Mouse (Mus musculus): ENCODE measurements around the gene Gcnt1.

The Gcnt1 gene

DNA sequence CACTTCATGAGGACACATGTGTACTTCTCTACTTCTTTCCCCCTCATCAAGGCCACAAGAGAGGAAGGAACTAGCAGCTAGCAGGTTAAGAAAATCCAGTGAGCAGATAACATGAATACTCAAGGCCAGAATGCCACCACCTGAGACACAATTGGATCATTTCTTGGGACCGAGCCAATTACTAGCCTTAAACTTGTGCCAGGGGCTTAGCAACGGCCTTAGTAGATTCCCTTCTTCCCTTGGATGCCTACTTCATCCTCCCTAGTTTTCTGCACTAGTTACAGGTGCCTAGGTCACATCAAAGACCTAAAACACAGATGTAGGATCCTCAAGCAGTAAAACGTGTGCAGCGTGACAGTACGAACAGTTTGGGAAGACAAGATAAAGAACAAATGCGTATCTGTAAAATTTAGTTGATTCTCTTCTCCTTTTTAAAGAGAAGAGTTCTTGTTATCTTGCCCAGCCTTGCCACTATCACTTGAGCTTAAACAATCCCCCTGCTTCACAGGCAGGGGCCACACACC, 44.7 kb downstream of the Gcnt1 start:
- DNase-seq (ENCODE audit: low read depth, low spot score) = no peak

DNA sequence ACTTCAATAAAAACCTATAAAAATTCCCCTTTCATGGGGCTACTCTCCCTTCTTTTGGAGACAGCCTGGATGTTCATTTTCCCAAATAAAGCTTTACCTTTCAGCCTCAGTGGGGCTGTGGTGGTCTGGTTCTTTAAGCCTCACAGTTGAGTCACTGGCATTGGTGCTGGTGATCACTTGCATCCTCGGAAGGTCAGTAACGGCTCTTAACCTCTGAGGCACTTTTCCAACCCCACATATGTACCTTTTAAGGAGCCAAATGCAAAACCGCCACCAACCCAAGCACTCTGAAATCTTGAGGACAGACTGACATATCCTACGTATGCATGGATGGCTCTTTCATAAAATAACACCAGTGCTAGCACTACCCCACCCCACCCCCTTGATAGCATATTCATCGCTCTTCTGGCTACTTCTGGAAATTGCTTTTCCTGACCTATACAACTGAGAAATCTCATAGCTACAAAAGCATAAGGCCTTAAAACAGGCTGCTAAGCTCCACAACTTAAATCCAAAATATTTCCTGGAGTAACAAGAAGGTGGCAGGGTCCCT, 48.9 kb downstream of the Gcnt1 start:
- no peak for DNase-seq (ENCODE audit: low read depth, low spot score)

DNA sequence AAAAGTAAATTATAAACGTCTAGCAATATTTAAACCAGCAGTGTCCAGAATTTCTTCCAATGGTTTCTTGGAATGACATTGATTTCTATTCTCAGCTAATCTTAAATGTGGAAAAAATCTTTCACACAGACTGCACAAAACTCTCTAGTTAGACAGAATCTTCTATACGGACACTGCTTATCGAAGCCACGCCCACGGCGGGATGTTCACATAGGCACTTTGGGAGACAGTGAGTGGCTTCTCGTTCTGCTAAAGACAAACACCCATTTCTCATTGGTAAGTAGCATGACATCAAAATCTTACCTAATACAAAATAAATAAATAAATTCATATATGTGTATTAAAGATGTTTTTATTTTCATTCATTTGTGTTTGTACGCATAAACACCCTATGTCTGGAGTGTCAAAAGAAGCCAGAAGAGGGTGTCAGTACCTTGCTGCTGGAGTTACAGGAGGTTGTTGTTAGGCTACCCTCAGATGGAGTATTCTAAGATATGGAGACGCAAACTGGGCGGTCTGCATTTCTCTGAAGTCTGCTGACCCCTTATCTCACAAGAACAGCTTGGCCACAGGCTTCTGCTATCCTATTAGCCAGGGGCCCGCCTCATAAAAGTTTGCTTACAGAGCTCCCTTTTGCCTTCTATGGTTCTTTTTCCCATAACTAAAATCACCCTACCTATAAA, 49.5 kb downstream of the Gcnt1 start:
- DNase-seq (ENCODE audit: low read depth, low spot score) = no peak

DNA sequence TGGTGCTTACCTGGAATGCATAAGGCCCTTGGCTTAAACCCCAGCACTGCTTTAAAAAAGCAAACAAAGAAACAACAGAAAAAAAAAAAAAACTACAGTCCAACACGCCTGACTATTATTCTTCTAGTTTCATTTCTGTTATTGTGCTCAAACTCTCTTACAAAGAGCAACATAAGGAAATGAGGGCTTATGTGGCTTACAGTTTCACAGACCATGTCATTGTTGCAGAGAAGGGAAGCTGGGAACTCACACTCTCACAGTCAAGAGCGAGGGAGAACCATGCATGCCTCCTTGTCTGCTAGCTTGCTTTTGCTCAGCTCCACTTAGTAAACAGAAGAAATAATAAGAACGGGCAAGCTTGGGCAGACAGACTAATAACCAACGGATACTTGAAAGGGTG, 52.9 kb downstream of the Gcnt1 start:
- DNase-seq (ENCODE audit: low read depth, low spot score) = no peak

DNA sequence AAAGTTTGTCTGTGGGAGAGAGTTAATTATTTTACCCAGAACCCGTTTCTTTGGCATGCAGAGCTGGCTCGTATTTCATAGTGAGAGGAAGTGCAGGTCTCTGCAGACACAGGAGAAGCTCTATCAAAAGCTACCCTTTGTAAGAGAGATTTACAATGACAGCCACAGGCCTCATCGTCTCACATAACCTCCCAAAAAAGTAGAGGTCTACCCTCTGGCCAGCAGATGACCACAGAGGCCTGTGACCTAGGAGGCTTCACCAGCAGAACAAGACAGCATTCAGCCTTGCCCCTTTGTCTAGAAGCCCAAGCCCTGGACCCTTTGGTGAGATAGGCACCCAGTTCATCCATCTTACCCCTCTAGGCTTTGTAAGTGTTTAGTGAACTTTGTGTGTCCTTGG, 53.9 kb downstream of the Gcnt1 start:
- DNase-seq (ENCODE audit: low read depth, low spot score) = no peak

DNA sequence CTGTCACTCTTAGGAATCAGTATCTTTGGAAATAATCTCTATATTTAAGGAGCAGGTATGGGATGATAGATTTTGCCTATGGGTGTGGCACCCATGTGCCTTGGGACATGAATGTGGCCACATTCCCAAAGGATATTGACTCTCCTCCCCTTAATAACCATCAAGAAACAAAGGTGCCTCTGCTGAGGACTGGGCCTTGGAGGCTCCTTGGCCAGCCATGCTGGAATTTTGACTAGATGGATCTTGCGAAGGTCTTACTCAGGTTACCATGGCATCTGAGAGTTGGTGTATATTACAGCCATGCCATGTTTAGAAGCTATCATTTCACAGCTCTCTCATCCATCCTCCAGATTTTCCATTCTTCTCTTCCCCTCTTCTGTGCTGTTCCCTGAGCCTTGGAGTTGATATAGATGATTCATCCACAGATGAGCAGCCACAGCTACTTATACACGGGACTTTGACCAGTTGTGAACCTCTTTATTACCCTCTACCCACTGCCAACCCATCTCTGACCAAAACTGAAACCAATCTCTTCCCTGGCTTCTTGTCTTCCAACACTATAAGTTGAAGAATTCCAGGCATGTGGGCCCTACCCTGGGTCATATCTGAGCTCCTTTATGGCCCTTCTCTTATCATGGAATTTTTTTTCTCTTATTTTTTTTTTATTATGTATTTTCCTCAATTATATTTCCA, 56.2 kb downstream of the Gcnt1 start:
- no peak for DNase-seq (ENCODE audit: low read depth, low spot score)

DNA sequence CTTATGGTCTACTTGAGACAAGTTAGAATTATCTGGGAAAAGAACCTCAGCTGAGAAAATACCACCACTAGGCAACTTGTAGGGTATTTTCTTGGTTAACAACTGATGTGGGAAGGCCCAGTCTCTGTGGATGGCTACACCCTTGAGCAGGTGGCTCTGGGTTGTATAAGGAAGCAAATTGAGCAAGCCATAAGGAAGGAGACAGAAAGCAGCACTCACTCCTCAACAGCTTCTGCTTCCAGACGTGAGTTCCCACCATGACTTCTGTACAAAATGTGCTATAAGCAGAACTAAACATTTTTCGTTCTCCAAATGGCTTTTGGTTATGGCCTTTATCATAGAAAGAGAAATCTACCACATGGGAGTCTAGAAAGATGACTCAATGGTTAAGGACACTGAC, 58.2 kb downstream of the Gcnt1 start:
- DNase-seq (ENCODE audit: low read depth, low spot score) = no peak

DNA sequence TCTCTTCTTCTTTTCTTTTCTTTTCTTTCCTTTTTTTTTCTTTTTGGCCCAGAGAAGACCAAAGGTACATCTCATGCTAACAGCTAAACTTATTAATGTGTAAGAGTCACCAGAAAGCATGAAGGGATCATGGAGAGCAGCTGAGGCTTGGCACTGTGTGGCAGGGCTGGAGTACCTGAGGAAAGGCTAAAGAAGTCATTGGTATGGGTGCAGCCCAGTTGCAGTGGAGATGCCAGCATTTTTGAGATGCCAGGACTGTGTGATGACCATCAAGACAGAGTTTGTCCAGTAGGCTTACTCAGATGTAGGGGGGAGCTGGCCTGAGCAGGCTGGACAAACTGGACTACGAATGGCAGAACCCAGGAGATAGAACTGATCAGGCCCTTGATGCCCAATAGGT, 58.9 kb downstream of the Gcnt1 start:
- DNase-seq (ENCODE audit: low read depth, low spot score) = no peak

DNA sequence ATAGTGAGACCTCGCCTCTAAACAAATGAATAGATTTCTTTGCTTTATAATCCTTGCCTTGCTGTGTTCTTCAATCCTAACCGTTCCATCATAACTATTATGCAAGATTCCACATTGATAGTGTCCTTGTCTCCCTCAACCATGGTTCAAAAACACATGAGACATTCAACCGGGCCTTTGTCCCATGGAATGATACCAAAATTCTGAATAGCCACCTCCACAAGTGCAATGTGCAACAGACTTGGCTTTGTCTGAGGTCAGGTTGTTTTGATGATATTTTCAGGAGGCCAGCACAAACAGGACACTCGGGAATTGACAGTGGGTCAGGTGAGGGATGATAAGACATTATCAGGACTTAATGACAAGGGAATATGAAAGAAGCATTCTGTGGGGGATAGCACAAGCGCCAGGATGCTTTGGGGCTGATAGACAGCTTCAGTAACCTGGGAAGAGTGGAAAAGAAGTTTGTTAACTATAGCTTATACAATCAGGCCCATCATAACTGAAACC, 59.9 kb downstream of the Gcnt1 start:
- no peak for DNase-seq (ENCODE audit: low read depth, low spot score)

DNA sequence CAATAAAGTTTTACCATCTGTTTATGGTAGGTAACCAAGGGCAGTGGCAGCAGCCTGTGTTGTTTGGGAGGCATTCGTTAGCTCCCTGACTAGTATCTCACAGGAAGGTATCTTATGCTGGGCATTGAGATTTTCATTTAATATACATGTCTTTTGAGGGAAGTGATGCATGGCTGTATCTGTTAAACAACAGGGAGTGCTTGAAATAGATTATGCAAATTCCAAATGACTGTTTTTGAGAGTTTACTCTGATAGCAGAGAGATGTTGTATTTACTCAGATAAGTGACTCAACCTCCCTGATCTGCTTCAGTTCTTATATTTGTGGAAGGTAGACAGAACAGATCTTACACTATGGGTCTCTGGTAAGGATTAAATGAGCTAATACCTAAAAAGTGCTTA, 61.1 kb downstream of the Gcnt1 start:
- DNase-seq (ENCODE audit: low read depth, low spot score) = no peak

DNA sequence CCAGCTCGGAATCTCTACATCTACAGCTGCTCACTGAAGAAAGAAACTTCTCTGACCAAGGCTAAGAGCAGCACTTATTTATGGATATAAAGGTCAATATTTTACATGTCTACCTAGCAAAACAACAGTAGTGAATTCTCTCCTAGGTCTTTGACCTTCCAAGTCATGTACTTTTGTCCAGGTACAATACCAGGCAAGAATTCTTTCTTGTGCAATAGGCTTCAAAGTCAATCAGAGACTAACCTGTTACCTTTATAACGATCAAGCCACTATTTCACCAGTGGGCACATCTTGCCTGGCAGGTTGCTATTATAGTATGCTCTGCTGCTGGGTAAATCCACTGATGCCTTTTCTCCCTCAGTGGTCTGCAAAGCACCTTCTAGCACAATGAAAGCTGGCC, 61.6 kb downstream of the Gcnt1 start:
- DNase-seq (ENCODE audit: low read depth, low spot score) = no peak

DNA sequence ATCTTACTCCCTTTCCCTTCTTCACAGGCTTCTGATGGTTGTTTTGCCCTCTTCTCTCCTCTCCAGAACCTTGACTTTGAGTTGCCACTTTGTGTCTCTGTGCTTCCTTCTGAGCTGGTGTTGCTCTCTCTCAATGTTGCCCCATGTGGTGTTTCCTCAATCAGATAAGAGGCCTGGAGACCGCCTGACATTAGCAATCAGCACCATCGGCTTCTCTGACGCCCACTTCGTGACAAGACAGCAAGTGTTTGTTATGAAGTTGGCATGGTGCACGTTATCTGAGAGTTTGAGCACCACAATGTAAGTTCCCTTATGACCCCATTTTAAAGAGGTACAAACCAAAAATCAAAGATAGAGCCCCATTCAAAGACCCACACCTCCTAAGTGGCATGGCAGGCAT, 76.6 kb downstream of the Gcnt1 start:
- DNase-seq (ENCODE audit: low read depth, low spot score) = no peak

DNA sequence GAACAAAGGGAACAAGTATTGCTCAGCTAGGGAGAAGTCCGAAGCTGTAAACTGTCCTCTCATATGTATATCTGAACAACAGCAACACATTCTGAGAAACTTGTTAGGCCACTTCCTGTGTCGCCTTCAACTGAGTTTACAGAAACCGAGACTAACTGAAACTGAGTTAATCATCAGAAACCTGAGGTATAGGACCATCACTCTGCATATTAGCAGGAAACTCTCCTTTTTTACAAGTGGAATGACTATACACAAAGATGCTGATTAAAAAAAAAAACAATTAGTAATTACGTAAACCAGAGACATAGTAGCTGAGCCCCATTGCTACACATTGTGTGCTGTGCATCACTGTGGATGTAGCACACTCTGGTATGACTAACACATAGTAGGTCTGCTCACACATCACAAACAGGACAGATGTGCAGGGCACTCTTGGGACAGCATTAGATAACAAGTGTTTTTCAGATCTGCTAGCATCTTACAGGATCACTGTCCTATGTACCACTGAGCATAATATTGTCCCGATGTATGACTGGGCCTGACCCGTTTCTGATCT, 77.4 kb downstream of the Gcnt1 start:
- no peak for DNase-seq (ENCODE audit: low read depth, low spot score)

DNA sequence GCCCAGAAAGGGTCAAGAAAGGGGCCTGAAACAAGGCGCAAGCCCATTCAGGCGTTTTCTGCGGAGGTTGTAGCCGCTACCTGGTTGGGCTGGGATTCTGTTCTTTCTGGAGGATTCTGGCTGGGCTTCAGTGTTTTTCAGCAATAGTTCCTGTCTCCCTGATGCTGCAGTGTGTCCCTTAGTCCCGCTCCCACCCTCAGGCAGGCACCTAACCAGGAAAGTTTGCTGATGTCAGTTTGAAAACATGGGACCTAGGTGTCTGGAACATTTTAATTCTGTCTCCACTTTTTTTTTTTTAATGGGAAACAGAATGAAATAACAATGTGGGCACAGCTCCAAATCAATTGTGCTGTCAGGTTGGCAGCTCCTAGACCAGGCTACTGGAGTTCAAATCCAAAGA, 78.5 kb downstream of the Gcnt1 start:
- DNase-seq (ENCODE audit: low read depth, low spot score) = no peak

DNA sequence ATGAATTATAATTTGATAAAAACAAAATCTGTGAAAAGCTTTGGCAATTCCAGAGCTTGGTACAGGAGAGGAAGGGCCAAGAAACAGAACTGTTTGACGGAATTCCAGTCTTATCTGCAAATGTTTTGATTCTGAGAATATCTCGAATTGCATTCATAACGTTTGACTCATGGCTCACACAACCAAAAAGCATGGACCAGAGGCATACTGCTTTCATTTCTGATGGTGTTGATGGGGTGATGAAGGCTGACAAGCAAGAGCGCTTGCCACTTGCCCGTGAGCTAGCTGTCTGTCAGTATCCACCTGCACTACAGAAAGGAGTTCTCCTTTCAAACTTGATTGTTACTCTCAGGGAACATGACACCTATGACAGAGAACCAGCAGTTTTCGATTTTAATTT, 83.1 kb downstream of the Gcnt1 start:
- no peak for DNase-seq (ENCODE audit: low read depth, low spot score)

DNA sequence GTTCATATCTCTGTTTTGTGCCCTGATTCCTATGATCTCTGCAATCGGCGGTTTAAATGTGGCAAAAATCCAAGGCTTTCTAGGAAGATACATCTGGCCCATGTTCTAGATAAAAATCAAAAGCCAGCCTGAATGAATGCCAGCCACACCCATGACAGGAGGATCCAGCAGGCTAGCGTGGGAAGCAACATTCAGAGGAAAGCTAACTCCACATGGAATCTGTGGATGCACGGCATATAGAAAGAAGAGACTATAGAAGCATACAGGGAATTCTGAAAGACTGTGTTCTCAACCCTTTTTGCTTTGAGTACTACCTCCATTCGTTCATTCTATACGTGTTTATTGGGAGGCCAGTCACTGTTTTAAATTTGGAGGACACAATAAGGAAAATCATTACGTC, 86.6 kb downstream of the Gcnt1 start:
- no peak for DNase-seq (ENCODE audit: low read depth, low spot score)

DNA sequence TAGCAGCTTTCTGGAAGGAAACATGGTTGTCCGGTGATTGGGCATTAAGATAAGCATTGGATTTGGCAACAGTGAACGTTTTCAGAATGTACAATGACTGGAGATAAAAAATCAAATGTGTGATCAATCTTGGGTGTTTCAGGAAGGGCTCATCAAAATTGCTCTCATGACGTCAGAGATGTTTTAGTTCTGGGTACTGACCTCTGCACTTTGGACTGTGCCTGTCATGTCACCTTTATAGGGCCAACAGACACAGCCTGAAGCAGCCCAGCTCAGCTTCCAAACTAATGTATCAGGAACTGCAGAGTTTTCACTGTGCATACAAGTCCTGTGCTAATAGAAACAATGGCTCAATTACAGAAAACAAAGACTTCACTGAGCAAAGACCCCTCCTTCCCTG, 89.3 kb downstream of the Gcnt1 start:
- no peak for DNase-seq (ENCODE audit: low read depth, low spot score)

DNA sequence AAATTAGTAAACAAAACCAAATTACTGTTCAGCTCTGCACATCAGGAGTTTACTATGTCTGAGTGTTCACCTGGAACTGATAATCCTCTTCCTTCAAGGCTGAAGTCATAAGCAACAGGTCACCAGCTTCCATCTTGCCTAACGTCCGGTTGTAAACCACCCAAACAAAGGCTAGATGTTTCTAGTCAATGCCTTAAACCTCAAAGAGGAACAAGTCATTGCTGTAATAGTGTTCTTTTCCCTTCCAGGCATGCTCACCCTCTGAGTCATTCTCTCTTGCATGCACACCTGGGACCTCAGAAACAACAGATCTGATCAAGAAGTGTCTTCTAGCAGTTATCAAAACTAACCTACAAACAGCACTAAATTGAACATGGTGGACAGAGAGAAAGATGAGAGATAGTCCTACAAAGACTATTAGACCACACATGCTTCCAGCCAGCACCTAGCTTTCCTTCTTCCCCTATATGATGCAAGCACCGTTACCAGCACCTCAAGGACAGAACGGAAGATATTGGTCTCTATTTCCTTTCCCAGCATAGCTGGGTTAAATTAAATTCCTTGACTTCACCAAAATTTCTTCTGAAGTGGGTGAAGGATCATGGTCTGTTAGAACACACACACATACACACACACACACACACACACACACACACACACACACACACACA, 94.1 kb downstream of the Gcnt1 start:
- DNase-seq (ENCODE audit: low read depth, low spot score) = no peak

Data from WW6 (cell line).